Mouse (Mus musculus) macrophage (primary cell): ENCODE data around the gene Slc25a34. TPM values are rescaled to one million over a fixed set of nuclear protein-coding genes. Genes with fewer than 3 reads are reported as not detected.

Experiments used
- H3K27ac ChIP-seq: fragments of 350-480 bp; formaldehyde crosslinking; 2 replicates; pipeline ENCODE4 v1.9.0; 2021
- H3K36me3 ChIP-seq: fragments of 350-480 bp; formaldehyde crosslinking; 2 replicates; pipeline ENCODE4 v1.9.0; 2021; ENCODE audit errors: inconsistent target
- H3K4me3 ChIP-seq: fragments of 350-480 bp; formaldehyde crosslinking; 2 replicates; pipeline ENCODE4 v1.9.0; 2021; ENCODE audit errors: inconsistent target
- H3K79me2 ChIP-seq: fragments of 350-480 bp; formaldehyde crosslinking; 2 replicates; pipeline ENCODE4 v1.9.0; 2021; ENCODE audit errors: inconsistent target
- WGBS: methylation state at CpG from one replicate; pipeline ENCODE4 v1.1.7; 2026; ENCODE audit warnings: inconsistent platforms; ENCODE audit not compliant: missing documents; 5-methylcytosine and 5-hydroxymethylcytosine counted together
- polyA plus RNA-seq: library from polyadenylated mRNA; stranded (reverse); fragments of 250-400 nt; gene quantifications from 3 replicates; pipeline ENCODE4 v1.2.4, GENCODE M21; 2018; ENCODE audit warnings: inconsistent platforms

Slc25a34 gene
- polyA plus RNA-seq, 1 experiment from 2014 or later = 0.17 TPM

GRCm38 (mm10) chr4:141599251-141600141 is 24.1 kb downstream of the Slc25a34 start:
- H3K4me3 ChIP-seq = peak overlapping the region; percentile 6

GRCm38 (mm10) chr4:141598894-141599250 is 24.7 kb downstream of the Slc25a34 start:
- 18% methylated on average over 9 of the region's 9 CpGs for WGBS
- Histone ChIP-seq H3K79me2 (peaks cover 74% of the 10 kb centered on the region), H3K27ac (no peak overlapping the region), H3K4me3 (peak overlapping the region; percentile 6), H3K36me3 (peaks cover 51% of the 10 kb centered on the region)

More at GRCm38 (mm10) chr4:141599251-141600141, 24.1 kb downstream of the Slc25a34 start:
- no peak overlapping the region for H3K27ac ChIP-seq
- whole genome bisulfite sequencing = 16% methylated on average over 43 of the region's 57 CpGs
- H3K79me2 ChIP-seq = peaks cover 80% of the 10 kb centered on the region
- peaks cover 45% of the 10 kb centered on the region for H3K36me3 ChIP-seq

DNA sequence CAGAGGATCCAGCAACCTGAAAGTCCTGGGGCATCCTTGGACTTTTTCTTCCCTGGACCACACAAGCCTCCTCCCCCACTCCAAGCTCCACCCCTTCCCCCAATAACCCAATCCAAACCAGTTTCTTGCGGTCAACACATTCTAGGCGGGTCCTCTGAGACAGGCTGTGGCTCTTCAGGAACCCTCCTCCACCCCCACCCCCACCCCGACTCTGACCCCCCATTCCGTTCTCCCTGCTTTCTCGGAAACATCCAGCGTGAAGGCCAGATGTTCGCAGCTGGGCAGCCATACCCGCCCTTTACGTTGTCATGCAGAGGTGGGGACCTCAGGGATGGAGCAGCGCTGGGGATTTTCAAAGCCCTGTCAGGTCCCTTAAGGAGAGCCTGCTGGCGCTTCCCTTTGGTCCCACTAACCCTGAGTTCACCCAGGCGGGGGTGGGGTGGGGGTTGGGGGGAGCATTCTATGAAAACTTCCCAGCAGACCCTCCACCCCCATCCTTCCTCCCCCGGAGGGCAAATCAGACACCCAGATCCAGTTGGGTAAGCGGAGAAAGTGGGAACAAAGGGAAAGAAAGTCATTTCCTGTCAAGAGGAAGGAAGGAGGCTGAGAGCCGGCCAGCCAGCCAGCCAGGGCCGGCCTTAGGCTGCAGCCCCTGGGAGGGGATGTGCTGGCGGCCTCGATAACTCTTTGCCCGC is 25.3 kb downstream of the Slc25a34 start:
- no peak overlapping the region for H3K27ac ChIP-seq
- H3K4me3 ChIP-seq = no peak overlapping the region
- WGBS = 26% methylated on average over 11 of the region's 19 CpGs
- peaks cover 69% of the 10 kb centered on the region for H3K79me2 ChIP-seq
- H3K36me3 ChIP-seq = peaks cover 57% of the 10 kb centered on the region

GRCm38 (mm10) chr4:141596700-141597328 is 26.8 kb downstream of the Slc25a34 start:
- H3K4me3 ChIP-seq = no peak overlapping the region
- H3K27ac ChIP-seq = no peak overlapping the region
- WGBS = 90% methylated on average over 8 of the region's 8 CpGs
- peaks cover 56% of the 10 kb centered on the region for H3K79me2 ChIP-seq
- peaks cover 63% of the 10 kb centered on the region for H3K36me3 ChIP-seq

GRCm38 (mm10) chr4:141595605-141596268 is 27.9 kb downstream of the Slc25a34 start:
- Histone ChIP-seq H3K36me3 (peaks cover 65% of the 10 kb centered on the region), H3K79me2 (peaks cover 46% of the 10 kb centered on the region), H3K4me3 (no peak overlapping the region), H3K27ac (no peak overlapping the region)
- WGBS = 83% methylated on average over 5 of the region's 9 CpGs

DNA sequence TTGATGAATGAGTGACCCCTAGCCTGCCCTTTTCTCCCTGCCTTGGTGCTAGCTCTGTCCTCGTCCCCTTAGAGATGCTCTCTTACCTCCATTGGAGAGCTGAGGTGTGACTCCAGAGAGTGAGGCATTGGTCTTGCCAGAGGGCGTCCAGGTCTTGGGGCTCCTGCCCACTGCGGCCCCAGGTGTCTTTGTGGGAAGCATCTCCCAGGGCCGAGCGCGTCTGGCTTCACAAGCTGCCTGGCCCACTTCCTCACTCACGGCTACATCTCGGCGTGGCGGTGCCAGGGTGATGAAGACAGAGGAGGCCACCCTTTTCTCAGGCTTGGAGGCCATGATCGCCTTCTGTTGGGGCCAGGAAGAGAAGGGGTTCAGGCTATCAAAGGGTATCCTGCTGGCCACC is 28.5 kb downstream of the Slc25a34 start:
- Histone ChIP-seq H3K79me2 (peaks cover 40% of the 10 kb centered on the region), H3K36me3 (peaks cover 69% of the 10 kb centered on the region), H3K4me3 (no peak overlapping the region), H3K27ac (no peak overlapping the region)
- 87% methylated on average over 11 of the region's 11 CpGs for WGBS

DNA sequence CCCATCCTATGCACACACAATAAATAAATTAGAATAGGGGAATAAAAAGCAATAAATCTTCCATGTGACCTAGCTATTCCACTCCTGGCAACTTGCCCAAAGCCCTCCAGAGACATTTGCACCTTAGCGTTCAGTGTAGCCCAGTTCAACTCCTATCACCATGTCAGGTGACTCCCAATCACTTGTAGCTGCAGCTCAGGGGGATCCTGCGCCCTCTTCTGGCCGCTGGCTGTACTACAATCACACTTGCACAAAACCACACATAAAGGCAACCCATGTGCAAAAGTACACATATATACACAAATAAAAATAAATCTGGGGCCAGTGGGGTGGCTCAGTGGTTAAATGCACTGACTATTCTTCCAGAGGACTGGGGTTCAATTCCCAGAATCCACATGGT is 32.1 kb downstream of the Slc25a34 start:
- Histone ChIP-seq H3K27ac (no peak overlapping the region), H3K4me3 (no peak overlapping the region), H3K79me2 (peaks cover 7% of the 10 kb centered on the region; the same call in 1 of the 2 replicates), H3K36me3 (peaks cover 93% of the 10 kb centered on the region)
- no CpG with 5 or more reads among the region's 3 CpGs for WGBS

DNA sequence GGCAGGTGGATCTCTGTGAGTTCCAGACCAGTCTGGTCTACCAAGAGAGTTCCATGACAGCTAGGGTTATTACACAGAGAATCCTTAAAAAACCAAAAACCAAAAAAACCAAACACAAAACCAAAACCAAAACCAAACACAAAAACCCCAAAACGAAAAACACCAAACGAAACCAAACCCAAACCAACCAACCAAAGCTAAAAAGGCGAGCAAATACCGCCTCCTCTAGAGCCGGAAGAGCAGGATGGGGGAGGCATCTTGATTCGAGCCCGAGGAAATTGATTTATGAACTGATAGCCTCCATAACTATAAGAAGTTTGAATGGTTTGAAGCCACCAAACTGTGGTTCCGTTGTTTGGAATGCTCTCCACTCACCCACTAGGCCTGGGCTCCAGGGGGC is 39.7 kb downstream of the Slc25a34 start:
- WGBS = 83% methylated on average over 8 of the region's 8 CpGs
- no peaks in the 10 kb centered on the region for H3K79me2 ChIP-seq
- H3K27ac ChIP-seq = no peak overlapping the region
- no peak overlapping the region for H3K4me3 ChIP-seq
- peaks cover 85% of the 10 kb centered on the region for H3K36me3 ChIP-seq

DNA sequence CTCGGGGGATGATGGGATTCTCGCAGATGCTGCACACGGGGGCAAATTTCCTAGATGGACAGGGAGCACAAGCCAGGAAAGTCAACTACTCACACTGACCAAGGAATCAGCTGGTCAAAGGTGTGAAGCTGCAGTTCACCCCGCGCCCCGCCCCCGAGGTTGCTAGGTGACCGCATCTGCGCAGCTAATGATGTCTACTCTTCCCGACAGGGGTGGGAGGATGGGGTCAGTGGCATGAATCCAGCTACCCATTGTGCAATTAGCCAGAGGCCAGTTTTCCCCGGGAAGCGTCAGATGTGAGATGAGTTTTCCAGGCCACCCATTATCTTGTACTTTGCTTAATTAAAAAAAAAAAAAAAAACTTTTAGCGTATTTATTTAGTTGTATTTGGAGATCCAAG is 42.6 kb downstream of the Slc25a34 start:
- Histone ChIP-seq H3K79me2 (no peaks in the 10 kb centered on the region), H3K36me3 (peaks cover 87% of the 10 kb centered on the region), H3K4me3 (no peak overlapping the region), H3K27ac (no peak overlapping the region)
- WGBS = 87% methylated on average over 13 of the region's 13 CpGs

DNA sequence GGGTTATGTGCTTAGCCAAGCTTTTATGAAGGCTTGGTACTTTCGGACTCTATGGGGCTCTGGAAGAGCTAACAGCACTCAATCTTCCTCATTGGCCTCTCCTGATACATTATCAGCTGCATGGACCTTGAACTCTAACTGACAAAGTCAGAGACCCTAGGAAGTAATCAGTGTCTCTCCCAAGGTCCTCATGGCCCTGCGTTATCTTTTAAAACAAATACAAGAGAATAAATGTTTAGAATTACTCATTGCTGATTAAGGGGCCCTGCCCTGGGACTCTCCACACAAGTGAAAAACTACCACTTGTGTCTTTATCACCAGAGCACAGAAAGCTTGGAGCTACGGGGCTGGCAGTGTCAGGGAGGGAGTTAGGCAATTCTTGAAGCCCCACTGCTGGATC is 44.8 kb downstream of the Slc25a34 start:
- Histone ChIP-seq H3K27ac (no peak overlapping the region), H3K79me2 (no peaks in the 10 kb centered on the region), H3K36me3 (peaks cover 69% of the 10 kb centered on the region), H3K4me3 (no peak overlapping the region)
- 65% methylated on average over 3 of the region's 3 CpGs for WGBS

- Histone ChIP-seq H3K36me3 (peaks cover 49% of the 10 kb centered on the region), H3K4me3 (no peak overlapping the region), H3K79me2 (no peaks in the 10 kb centered on the region), H3K27ac (no peak overlapping the region)
- 95% methylated on average over 7 of the region's 7 CpGs for WGBS
Observed at GRCm38 (mm10) chr4:141576877-141577276, 46.7 kb downstream of the Slc25a34 start.

DNA sequence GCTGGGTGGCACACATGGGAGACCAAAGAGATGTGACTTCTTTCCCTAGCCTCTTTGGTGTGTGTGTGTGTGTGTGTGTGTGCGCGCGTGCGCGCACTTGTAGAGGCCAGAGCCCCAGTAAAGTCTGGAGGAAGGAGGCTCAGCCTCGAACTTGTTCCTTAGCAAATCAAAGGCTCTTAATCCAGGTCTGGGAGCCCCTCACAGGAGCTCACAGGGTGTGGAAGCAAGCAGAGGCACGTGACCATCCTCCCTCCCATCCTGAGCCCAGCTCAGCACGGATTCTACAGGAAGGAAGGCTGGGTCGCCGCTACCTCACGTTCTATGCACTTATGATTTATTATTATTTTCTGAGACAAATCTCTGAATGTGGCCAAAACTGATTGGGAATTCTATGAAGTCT is 47.2 kb downstream of the Slc25a34 start:
- H3K4me3 ChIP-seq = no peak overlapping the region
- H3K36me3 ChIP-seq = peaks cover 47% of the 10 kb centered on the region
- 88% methylated on average over 11 of the region's 11 CpGs for WGBS
- no peaks in the 10 kb centered on the region for H3K79me2 ChIP-seq
- H3K27ac ChIP-seq = no peak overlapping the region

DNA sequence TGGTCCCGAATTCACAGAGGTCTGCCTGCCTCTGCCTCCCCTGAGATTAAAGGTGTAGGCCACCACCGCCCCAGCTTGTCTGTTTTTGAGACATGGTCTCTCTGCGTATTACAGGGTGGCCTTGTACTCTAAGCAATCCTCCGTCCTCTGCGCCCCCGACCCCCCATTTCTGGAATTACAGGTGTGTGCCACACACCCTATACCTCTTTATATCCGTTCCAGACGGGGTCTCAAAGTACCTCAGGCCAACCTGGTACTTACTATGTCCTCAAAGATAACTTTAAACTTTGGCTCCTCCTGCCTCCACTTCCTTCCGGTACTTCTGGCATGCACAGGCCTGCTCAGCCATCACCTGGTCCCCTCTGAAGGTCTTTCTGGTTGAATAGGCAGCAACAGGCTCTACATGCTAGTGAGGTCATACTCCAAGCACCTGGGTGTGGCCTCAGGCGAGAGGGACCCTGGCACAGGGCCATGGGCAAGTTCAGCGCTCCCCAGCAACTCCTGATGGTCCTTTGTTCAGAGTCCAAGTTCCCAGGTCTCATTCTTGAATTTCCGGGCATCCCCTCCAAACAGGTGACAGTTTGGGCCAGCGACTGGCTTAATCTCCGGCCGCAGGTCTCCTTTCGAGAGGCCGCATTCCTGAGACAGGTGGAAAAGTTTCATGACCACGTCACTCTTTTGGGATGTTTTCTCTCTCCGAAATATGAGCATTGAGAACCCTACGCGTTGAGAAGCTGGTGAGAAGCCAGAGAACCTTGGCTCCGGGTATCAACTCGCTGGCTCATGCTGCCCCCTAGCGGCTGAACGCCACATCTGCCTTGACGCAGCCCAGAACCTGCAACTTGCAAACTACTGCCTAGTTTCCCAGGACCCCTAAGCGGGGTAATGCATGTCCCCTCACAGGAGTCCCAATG is 48.6 kb downstream of the Slc25a34 start:
- H3K79me2 ChIP-seq = no peaks in the 10 kb centered on the region
- no peak overlapping the region for H3K4me3 ChIP-seq
- peaks cover 34% of the 10 kb centered on the region for H3K36me3 ChIP-seq
- H3K27ac ChIP-seq = no peak overlapping the region
- WGBS = 42% methylated on average over 27 of the region's 27 CpGs
